ENCODE assay signal across 26 mouse cellular contexts in genomic region chr4:107300902-107301555, GRCm38 (mm10). TPM values are rescaled to one million over a fixed set of nuclear protein-coding genes. Genes with fewer than 3 reads are reported as not detected.
DNase-seq lines count a peak whose midpoint lies in the region; ATAC-seq lines count a peak whose summit lies in the region.
"Had no signal": no experiment of that assay in that cellular context is flagged by ENCODE, and none has a peak within 500 bp of the region (broad histone marks: within the 10 kb centered on the region; RNA-seq: fewer than 3 reads in every experiment).

No protein-coding gene starts in this region.

- H3K9me3 ChIP-seq in hindbrain, embryonic 12.5 days (replicated peaks): no peaks in the 10 kb centered on the region
- no peaks in the 10 kb centered on the region for H3K9me3 ChIP-seq in hindbrain, embryonic 11.5 days (ENCODE audit: control insufficient read depth, low read length)
- no peaks in the 10 kb centered on the region for H3K9me3 ChIP-seq in liver, embryonic 12.5 days (replicated peaks)
- no peaks in the 10 kb centered on the region for H3K9me3 ChIP-seq in liver, embryonic 11.5 days (ENCODE audit: control insufficient read depth, low read length)
- no peaks in the 10 kb centered on the region for H3K9me3 ChIP-seq in neural tube, embryonic 12.5 days
- no peaks in the 10 kb centered on the region for H3K9me3 ChIP-seq in neural tube, embryonic 15.5 days (replicated peaks)
- H3K9me3 ChIP-seq: forebrain, embryonic 15.5 days; heart, embryonic 10.5 days; limb, embryonic 13.5 days had no signal

- H3K36me3 ChIP-seq in hindbrain, embryonic 12.5 days: no peaks in the 10 kb centered on the region
- no peaks in the 10 kb centered on the region for H3K36me3 ChIP-seq in hindbrain, embryonic 11.5 days (ENCODE audit: control insufficient read depth, insufficient read depth, low read length)
- H3K36me3 ChIP-seq in liver, embryonic 12.5 days: no peaks in the 10 kb centered on the region
- no peaks in the 10 kb centered on the region for H3K36me3 ChIP-seq in liver, embryonic 11.5 days (ENCODE audit: control insufficient read depth, insufficient read depth, low read length)
- H3K36me3 ChIP-seq in neural tube, embryonic 12.5 days: no peaks in the 10 kb centered on the region
- H3K36me3 ChIP-seq in neural tube, embryonic 15.5 days: no peaks in the 10 kb centered on the region
- H3K36me3 ChIP-seq: forebrain, embryonic 15.5 days; heart, embryonic 10.5 days; limb, embryonic 13.5 days had no signal

- ATAC-seq in hindbrain, embryonic 12.5 days (ENCODE audit: low FRiP score): no peak
- no peak for ATAC-seq in hindbrain, embryonic 11.5 days (ENCODE audit: low FRiP score)
- 0 out of 2 replicates have a peak, but pooled peaks have one; percentile 9 for ATAC-seq in liver, embryonic 12.5 days
- ATAC-seq in liver, embryonic 11.5 days (replicated peaks; ENCODE audit: low FRiP score): no peak
- 0 out of 2 replicates have a peak, but pooled peaks have one; percentile 13 for ATAC-seq in neural tube, embryonic 12.5 days (ENCODE audit: low FRiP score, low read depth)
- no peak for ATAC-seq in neural tube, embryonic 15.5 days (ENCODE audit: low FRiP score)
- ATAC-seq: CD4-positive, CD25-positive, alpha-beta regulatory T cell, adult 4 months; forebrain, embryonic 15.5 days had no signal

- no peak overlapping the region for H3K4me3 ChIP-seq in hindbrain, embryonic 12.5 days
- no peak overlapping the region for H3K4me3 ChIP-seq in hindbrain, embryonic 11.5 days (ENCODE audit: low read depth, low read length)
- no peak overlapping the region for H3K4me3 ChIP-seq in liver, embryonic 12.5 days
- no peak overlapping the region for H3K4me3 ChIP-seq in liver, embryonic 11.5 days (ENCODE audit: low read depth, low read length)
- no peak overlapping the region for H3K4me3 ChIP-seq in neural tube, embryonic 12.5 days
- no peak overlapping the region for H3K4me3 ChIP-seq in neural tube, embryonic 15.5 days (replicated peaks)
- H3K4me3 ChIP-seq: forebrain, embryonic 15.5 days; heart, embryonic 10.5 days; limb, embryonic 13.5 days had no signal

- 92% methylated on average over 1 of the region's 1 CpGs for WGBS in hindbrain, embryonic 12.5 days
- 95% methylated on average over 1 of the region's 1 CpGs for WGBS in hindbrain, embryonic 11.5 days
- 87% methylated on average over 1 of the region's 1 CpGs for WGBS in liver, embryonic 12.5 days (ENCODE audit: insufficient replicate concordance)
- WGBS in liver, embryonic 11.5 days: 94% methylated on average over 1 of the region's 1 CpGs
- 97% methylated on average over 1 of the region's 1 CpGs for WGBS in neural tube, embryonic 12.5 days
- WGBS in neural tube, embryonic 15.5 days: 97% methylated on average over 1 of the region's 1 CpGs

- intact Hi-C loops in heart, postnatal 14 days (cut with DNase I): no loop called here

- H3K9ac ChIP-seq in hindbrain, embryonic 12.5 days: peak overlapping the region; percentile 18
- H3K9ac ChIP-seq in hindbrain, embryonic 11.5 days (ENCODE audit: low read depth, low read length): no peak overlapping the region
- no peak overlapping the region for H3K9ac ChIP-seq in liver, embryonic 12.5 days
- no peak overlapping the region for H3K9ac ChIP-seq in liver, embryonic 11.5 days (ENCODE audit: low read depth, low read length)
- no peak overlapping the region for H3K9ac ChIP-seq in neural tube, embryonic 12.5 days
- no peak overlapping the region for H3K9ac ChIP-seq in neural tube, embryonic 15.5 days (replicated peaks)
- H3K9ac ChIP-seq: forebrain, embryonic 15.5 days; limb, embryonic 13.5 days had no signal

- no peak overlapping the region for H3K27ac ChIP-seq in hindbrain, embryonic 12.5 days
- H3K27ac ChIP-seq in hindbrain, embryonic 11.5 days (ENCODE audit: low read depth, low read length): no peak overlapping the region
- no peak overlapping the region for H3K27ac ChIP-seq in liver, embryonic 12.5 days
- H3K27ac ChIP-seq in liver, embryonic 11.5 days (ENCODE audit: low read depth, low read length): no peak overlapping the region
- no peak overlapping the region for H3K27ac ChIP-seq in neural tube, embryonic 12.5 days
- H3K27ac ChIP-seq in neural tube, embryonic 15.5 days (replicated peaks): no peak overlapping the region
- H3K27ac ChIP-seq: forebrain, embryonic 15.5 days; heart, embryonic 10.5 days; limb, embryonic 13.5 days had no signal

- no peaks in the 10 kb centered on the region for H3K4me1 ChIP-seq in hindbrain, embryonic 12.5 days
- no peaks in the 10 kb centered on the region for H3K4me1 ChIP-seq in hindbrain, embryonic 11.5 days (replicated peaks; ENCODE audit: control insufficient read depth, insufficient read depth, low read length)
- H3K4me1 ChIP-seq in liver, embryonic 12.5 days: peaks cover 10% of the 10 kb centered on the region
- peaks cover 6% of the 10 kb centered on the region for H3K4me1 ChIP-seq in liver, embryonic 11.5 days (replicated peaks; ENCODE audit: control insufficient read depth, insufficient read depth, low read length)
- H3K4me1 ChIP-seq in neural tube, embryonic 12.5 days: no peaks in the 10 kb centered on the region
- H3K4me1 ChIP-seq in neural tube, embryonic 15.5 days: no peaks in the 10 kb centered on the region
- H3K4me1 ChIP-seq: forebrain, embryonic 15.5 days had no signal

- no peak for DNase-seq in hindbrain, embryonic 11.5 days (ENCODE audit: low spot score)
- no peak for DNase-seq in liver, embryonic 11.5 days (ENCODE audit: low spot score)
- no peak for DNase-seq in heart, postnatal 14 days
- DNase-seq: adrenal gland, postnatal 25 days; cerebellum, adult 9-10 months; gastrocnemius, postnatal 10 days; kidney, adult 2 months; kidney, postnatal 14 days; lung, adult 18-20 months; right cerebral cortex, postnatal 14 days had no signal

- no peaks in the 10 kb centered on the region; the same call in 1 of the 2 replicates for H3K27me3 ChIP-seq in hindbrain, embryonic 12.5 days
- H3K27me3 ChIP-seq in hindbrain, embryonic 11.5 days (ENCODE audit: control insufficient read depth, insufficient read depth, low read length): no peaks in the 10 kb centered on the region
- peaks cover 41% of the 10 kb centered on the region for H3K27me3 ChIP-seq in liver, embryonic 12.5 days (replicated peaks)
- peaks cover 2% of the 10 kb centered on the region; the same call in 1 of the 2 replicates for H3K27me3 ChIP-seq in liver, embryonic 11.5 days (replicated peaks; ENCODE audit: control insufficient read depth, insufficient read depth, low read length)
- no peaks in the 10 kb centered on the region for H3K27me3 ChIP-seq in neural tube, embryonic 12.5 days (replicated peaks)
- H3K27me3 ChIP-seq in neural tube, embryonic 15.5 days (replicated peaks): no peaks in the 10 kb centered on the region
- H3K27me3 ChIP-seq: forebrain, embryonic 15.5 days had no signal

- H3K4me2 ChIP-seq in hindbrain, embryonic 12.5 days (replicated peaks): no peak overlapping the region
- no peak overlapping the region for H3K4me2 ChIP-seq in hindbrain, embryonic 11.5 days (replicated peaks; ENCODE audit: low read depth, low read length)
- no peak overlapping the region for H3K4me2 ChIP-seq in liver, embryonic 12.5 days
- H3K4me2 ChIP-seq in liver, embryonic 11.5 days: no peak overlapping the region
- no peak overlapping the region for H3K4me2 ChIP-seq in neural tube, embryonic 12.5 days (replicated peaks)
- H3K4me2 ChIP-seq in neural tube, embryonic 15.5 days: no peak overlapping the region
- H3K4me2 ChIP-seq: forebrain, embryonic 15.5 days; limb, embryonic 13.5 days had no signal

RNA-seq across cellular contexts. Expression of gene Dio1, which starts 5.9 kb away (rescaled TPM):
- not detected in 2 replicates for polyA plus RNA-seq in hindbrain, embryonic 12.5 days (2016; fragmentation: Nextera tagmentation; extraction: Ambion mirVana)
- not detected in 2 replicates for polyA plus RNA-seq in hindbrain, embryonic 11.5 days (2014; fragmentation: Nextera tagmentation; extraction: Ambion mirVana)
- not detected in 2 replicates for polyA plus RNA-seq in liver, embryonic 12.5 days (2016; fragmentation: Nextera tagmentation; extraction: Ambion mirVana)
- 0.12 TPM in 1 of 2 replicates, not detected in the other for polyA plus RNA-seq in liver, embryonic 11.5 days (2014; fragmentation: Nextera tagmentation; extraction: Ambion mirVana)
- not detected in 2 replicates for polyA plus RNA-seq in neural tube, embryonic 12.5 days (2016; fragmentation: Nextera tagmentation; extraction: Ambion mirVana)
- polyA plus RNA-seq in neural tube, embryonic 15.5 days (2015; fragmentation: Nextera tagmentation; extraction: Ambion mirVana): 1.3 TPM in 1 of 2 replicates, not detected in the other
- total RNA-seq in heart, postnatal 14 days (2021): under 1 TPM in 1 of 2 experiments, not detected in 1; 0.12 TPM
- total RNA-seq: adrenal gland, postnatal 25 days; common myeloid progenitor, adult 5-6 weeks; granulocyte monocyte progenitor cell, adult 5-6 weeks; hematopoietic stem cell, adult 5-6 weeks; layer of hippocampus, adult 18-20 months; layer of hippocampus, postnatal 25 days; megakaryocyte-erythroid progenitor cell, adult 5-6 weeks had no signal
- polyA plus RNA-seq: brain, embryonic 14.5 days; CD4-positive, CD25-positive, alpha-beta regulatory T cell, adult 4 months; forebrain, embryonic 15.5 days; heart, embryonic 10.5 days; limb, embryonic 13.5 days; urinary bladder, adult 2 months had no signal

RNA-seq across cellular contexts. Expression of gene Yipf1, which starts 13.1 kb away (rescaled TPM):
- polyA plus RNA-seq in hindbrain, embryonic 12.5 days (2016; fragmentation: Nextera tagmentation; extraction: Ambion mirVana): 42.2 and 53.8 TPM in 2 replicates
- 46.7 and 47.8 TPM in 2 replicates for polyA plus RNA-seq in hindbrain, embryonic 11.5 days (2014; fragmentation: Nextera tagmentation; extraction: Ambion mirVana)
- 28.4 and 30.0 TPM in 2 replicates for polyA plus RNA-seq in liver, embryonic 12.5 days (2016; fragmentation: Nextera tagmentation; extraction: Ambion mirVana)
- 39.0 and 45.5 TPM in 2 replicates for polyA plus RNA-seq in liver, embryonic 11.5 days (2014; fragmentation: Nextera tagmentation; extraction: Ambion mirVana)
- polyA plus RNA-seq in neural tube, embryonic 12.5 days (2016; fragmentation: Nextera tagmentation; extraction: Ambion mirVana): 48.9 and 50.5 TPM in 2 replicates
- polyA plus RNA-seq in neural tube, embryonic 15.5 days (2015; fragmentation: Nextera tagmentation; extraction: Ambion mirVana): 68.4 and 73.1 TPM in 2 replicates
- 10 to 100 TPM; 22.3 to 25.3 TPM for total RNA-seq in heart, postnatal 14 days (2021)

RNA-seq across cellular contexts. Expression of gene Hspb11, which starts 47.6 kb away (rescaled TPM):
- polyA plus RNA-seq in hindbrain, embryonic 12.5 days (2016; fragmentation: Nextera tagmentation; extraction: Ambion mirVana): 42.7 and 44.3 TPM in 2 replicates
- polyA plus RNA-seq in hindbrain, embryonic 11.5 days (2014; fragmentation: Nextera tagmentation; extraction: Ambion mirVana): 32.0 and 39.3 TPM in 2 replicates
- polyA plus RNA-seq in liver, embryonic 12.5 days (2016; fragmentation: Nextera tagmentation; extraction: Ambion mirVana): 9.2 and 10.4 TPM in 2 replicates
- 14.8 and 16.0 TPM in 2 replicates for polyA plus RNA-seq in liver, embryonic 11.5 days (2014; fragmentation: Nextera tagmentation; extraction: Ambion mirVana)
- 42.0 and 45.9 TPM in 2 replicates for polyA plus RNA-seq in neural tube, embryonic 12.5 days (2016; fragmentation: Nextera tagmentation; extraction: Ambion mirVana)
- polyA plus RNA-seq in neural tube, embryonic 15.5 days (2015; fragmentation: Nextera tagmentation; extraction: Ambion mirVana): 40.6 and 41.8 TPM in 2 replicates
- 10 to 100 TPM; 14.6 TPM for total RNA-seq in heart, postnatal 14 days (2021)

RNA-seq across cellular contexts. Expression of gene Lrrc42, which starts 47.7 kb away (rescaled TPM):
- 73.5 TPM in 2 replicates for polyA plus RNA-seq in hindbrain, embryonic 12.5 days (2016; fragmentation: Nextera tagmentation; extraction: Ambion mirVana)
- polyA plus RNA-seq in hindbrain, embryonic 11.5 days (2014; fragmentation: Nextera tagmentation; extraction: Ambion mirVana): 79.1 and 83.0 TPM in 2 replicates
- polyA plus RNA-seq in liver, embryonic 12.5 days (2016; fragmentation: Nextera tagmentation; extraction: Ambion mirVana): 19.7 and 21.7 TPM in 2 replicates
- 40.7 and 41.1 TPM in 2 replicates for polyA plus RNA-seq in liver, embryonic 11.5 days (2014; fragmentation: Nextera tagmentation; extraction: Ambion mirVana)
- 66.3 and 67.6 TPM in 2 replicates for polyA plus RNA-seq in neural tube, embryonic 12.5 days (2016; fragmentation: Nextera tagmentation; extraction: Ambion mirVana)
- 54.6 and 63.7 TPM in 2 replicates for polyA plus RNA-seq in neural tube, embryonic 15.5 days (2015; fragmentation: Nextera tagmentation; extraction: Ambion mirVana)
- total RNA-seq in heart, postnatal 14 days (2021): 10 to 100 TPM; 11.1 to 14.1 TPM

Comparison
In these comparisons a context has a peak if more than half of its experiments do, and no peak if none do; other contexts are left out.
1. ATAC-seq: peak in liver, embryonic 12.5 days (single experiment) and neural tube, embryonic 12.5 days (single experiment); none in hindbrain, embryonic 12.5 days (single experiment), hindbrain, embryonic 11.5 days (single experiment), liver, embryonic 11.5 days (single experiment) and neural tube, embryonic 15.5 days (single experiment).